Mouse (Mus musculus): ENCODE results near the gene Cux2.

- TF ChIP-seq CTCF (conservative IDR thresholded peaks at IDR 0.05; ENCODE audit: insufficient read depth, insufficient read length, low read depth, low read length) (no peak), POLR2A (IDR thresholded peaks at IDR 0.05; ENCODE audit: low read depth, low read length) (no peak)
Observed at GRCm38 (mm10) chr5:121815867-121816380, 234.0 kb downstream of the Cux2 start.
